Mouse (Mus musculus) liver, embryonic 14.5 days (tissue): ENCODE data around the gene Trpv4.

ENCODE experiments used
- CTCF ChIP-seq: IDR thresholded peaks from 2 replicates; pipeline ENCODE4 v1.5.1; 2016; ENCODE audit warnings: antibody characterized with exemption, low read depth, control low read depth
- EP300 ChIP-seq: IDR thresholded peaks from 2 replicates; pipeline ENCODE4 v1.6.1; 2016; ENCODE audit warnings: antibody characterized with exemption, low read depth

DNA sequence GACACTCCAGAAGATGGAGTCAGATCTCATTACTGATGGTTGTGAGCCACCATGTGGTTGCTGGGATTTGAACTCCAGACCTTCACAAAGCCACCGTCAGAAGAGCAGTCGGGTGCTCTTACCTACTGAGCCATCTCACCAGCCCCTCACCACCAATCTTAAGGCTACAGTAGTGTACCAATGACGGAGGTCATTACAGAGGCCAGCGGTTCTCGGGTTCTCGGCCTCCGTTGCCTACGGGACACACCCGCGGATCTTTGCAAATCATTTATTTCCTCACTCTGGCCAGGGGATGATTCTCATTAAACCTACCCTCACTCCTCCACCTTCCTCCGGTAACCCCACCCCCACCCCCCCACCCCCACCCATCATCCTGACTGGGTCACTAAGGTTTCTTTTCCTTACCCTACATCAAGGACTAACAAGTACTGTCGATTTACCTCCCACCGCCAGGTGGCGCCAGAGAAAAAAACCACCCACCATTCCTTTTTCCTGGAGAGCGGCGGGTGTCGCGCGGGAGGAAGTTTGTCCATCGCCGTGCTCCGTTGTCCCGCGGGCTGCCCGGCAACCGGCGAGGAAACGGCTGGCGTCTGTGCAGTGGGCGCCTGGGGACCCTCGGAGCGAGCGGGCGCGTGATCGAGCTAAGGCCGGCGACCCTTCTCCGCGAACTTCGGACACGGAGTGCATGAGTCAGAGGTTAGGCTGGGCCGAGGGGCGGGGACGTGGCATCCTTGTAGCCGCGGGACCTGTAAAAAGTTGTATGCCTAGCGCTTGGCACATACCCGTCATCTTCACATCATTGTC lies 49.2 kb upstream of the Trpv4 start, which contains the start of gene Tchp:
- TF ChIP-seq CTCF (peak; percentile 90), EP300 (no peak)
